Mouse (Mus musculus) testis, postnatal 14 days (tissue): ENCODE data around the gene Rbms2.
"Not testable (repeated sequence)": the region's sequence is repeated elsewhere in the genome, so short reads cannot be mapped to it uniquely, and the experiment has no call there.

ENCODE experiments used
- DNase-seq: peaks from one replicate; pipeline ENCODE4 v3.0.0; 2021; ENCODE audit warnings: low spot score

Rbms2 gene

GRCm38 (mm10) chr10:128179989-128180388 is at the start of gene Rbms2:
Gene Rbms2, minus strand, starts transcription at chr10:128180297.
- no peak for DNase-seq

- DNase-seq = no peak
Measured at GRCm38 (mm10) chr10:128228009-128228408, 47.9 kb upstream of the Rbms2 start.

GRCm38 (mm10) chr10:128227592-128227991 is 47.5 kb upstream of the Rbms2 start:
- DNase-seq = no peak

GRCm38 (mm10) chr10:128225538-128225937 is 45.4 kb upstream of the Rbms2 start, which contains the start of gene Mip:
Gene Mip, plus strand, starts transcription at chr10:128225838.
- DNase-seq = no peak

GRCm38 (mm10) chr10:128225064-128225463 is 45.0 kb upstream of the Rbms2 start:
- DNase-seq = no peak

GRCm38 (mm10) chr10:128221533-128222286 is 41.6 kb upstream of the Rbms2 start:
- no peak for DNase-seq

GRCm38 (mm10) chr10:128218387-128219117 is 38.5 kb upstream of the Rbms2 start:
- DNase-seq = no peak

GRCm38 (mm10) chr10:128214981-128215380 is 34.9 kb upstream of the Rbms2 start:
- DNase-seq = no peak

GRCm38 (mm10) chr10:128214112-128214511 is 34.0 kb upstream of the Rbms2 start:
- DNase-seq = not testable (repeated sequence)

GRCm38 (mm10) chr10:128212871-128213323 is 32.8 kb upstream of the Rbms2 start:
- DNase-seq = peak; percentile 29

- DNase-seq = no peak
Measured at GRCm38 (mm10) chr10:128212148-128212547, 32.1 kb upstream of the Rbms2 start.

- peak; percentile 87 for DNase-seq
Measured at GRCm38 (mm10) chr10:128211390-128212108, 31.5 kb upstream of the Rbms2 start, which contains the start of gene Spryd4. Gene Spryd4, minus strand, starts transcription at chr10:128211807.

- DNase-seq = no peak
Measured at GRCm38 (mm10) chr10:128210954-128211353, 30.9 kb upstream of the Rbms2 start.

- no peak for DNase-seq
Measured at GRCm38 (mm10) chr10:128210131-128210530, 30.0 kb upstream of the Rbms2 start.

- DNase-seq = no peak
Measured at GRCm38 (mm10) chr10:128209311-128210009, 29.4 kb upstream of the Rbms2 start.

- no peak for DNase-seq
Measured at GRCm38 (mm10) chr10:128208326-128208725, 28.2 kb upstream of the Rbms2 start.

- no peak for DNase-seq
Measured at GRCm38 (mm10) chr10:128204941-128205340, 24.8 kb upstream of the Rbms2 start.

- DNase-seq = no peak
Measured at GRCm38 (mm10) chr10:128201856-128202255, 21.8 kb upstream of the Rbms2 start.

- DNase-seq = no peak
Measured at GRCm38 (mm10) chr10:128194551-128195461, 14.7 kb upstream of the Rbms2 start.

GRCm38 (mm10) chr10:128194024-128194550 is 14.0 kb upstream of the Rbms2 start, which contains the start of gene Gls2:
Gene Gls2, plus strand, starts transcription at chr10:128194457.
- peak; percentile 95 for DNase-seq
